Mouse (Mus musculus) CH12.LX (cell line): ENCODE data around the gene Coro2b. TPM values are rescaled to one million over a fixed set of nuclear protein-coding genes. Genes with fewer than 3 reads are reported as not detected.

Experiments
- DNase-seq: peaks from one replicate; pipeline ENCODE4 v3.0.0-alpha.2; 2013; ENCODE audit errors: extremely low read depth
- H3K27ac ChIP-seq: 2 replicates; pipeline ENCODE4 v1.5.1; 2012; ENCODE audit warnings: low read depth, mild to moderate bottlenecking, control low read depth, moderate library complexity; ENCODE audit not compliant: insufficient read depth
- H3K27me3 ChIP-seq: replicated peaks from 2 replicates; pipeline ENCODE3; 2012; ENCODE audit warnings: inconsistent platforms
- H3K36me3 ChIP-seq, 2 experiments: replicated peaks in 1 of 2; 2 replicates each; pipeline versions ENCODE3 to v1.6.1; 2012; ENCODE audit warnings: inconsistent platforms in 1 of 2, low read length in 1 of 2, mild to moderate bottlenecking in 1 of 2, mixed read lengths in 1 of 2, moderate library complexity in 1 of 2; ENCODE audit not compliant: control insufficient read depth in 1 of 2, insufficient read depth in 1 of 2
- H3K4me1 ChIP-seq, 2 experiments: 2 replicates each; pipeline ENCODE4 v1.6.1; 2012; ENCODE audit warnings: inconsistent platforms in 1 of 2, moderate library complexity in 1 of 2; ENCODE audit not compliant: insufficient read depth in 2 of 2, control insufficient read depth in 1 of 2
- H3K4me2 ChIP-seq: 2 replicates; pipeline ENCODE4 v1.6.1; 2012; ENCODE audit warnings: low read depth, mild to moderate bottlenecking, control low read depth; ENCODE audit not compliant: poor library complexity, insufficient read depth, severe bottlenecking
- H3K4me3 ChIP-seq, 3 experiments: fragments of 150-350 bp in 1 of 3; sonication (generic) in 1 of 3; replicated peaks in 1 of 3; 2 replicates each; pipeline versions ENCODE3 to v1.5.1; 2011 to 2012; ENCODE audit warnings: low read depth in 2 of 3, low read length in 2 of 3, mild to moderate bottlenecking in 2 of 3, moderate library complexity in 2 of 3, control low read depth in 1 of 3, improper control_type of control experiment in 1 of 3, inconsistent platforms in 1 of 3, mixed read lengths in 1 of 3; ENCODE audit not compliant: poor library complexity in 1 of 3
- H3K79me2 ChIP-seq: replicated peaks from 2 replicates; pipeline ENCODE4 v1.6.1; 2012; ENCODE audit warnings: mild to moderate bottlenecking, moderate library complexity; ENCODE audit not compliant: control insufficient read depth, poor library complexity, insufficient read depth, severe bottlenecking; ENCODE audit errors: extremely low read depth
- H3K9ac ChIP-seq: 2 replicates; pipeline ENCODE4 v1.6.1; 2012; ENCODE audit warnings: low read depth, mild to moderate bottlenecking, control low read depth, moderate library complexity; ENCODE audit not compliant: insufficient read depth
- H3K9me3 ChIP-seq: replicated peaks from 2 replicates; pipeline ENCODE3; 2012; ENCODE audit warnings: low read length, inconsistent platforms, mixed read lengths
- BHLHE40 ChIP-seq: IDR thresholded peaks from 2 replicates; pipeline ENCODE4 v1.6.1; 2011; ENCODE audit warnings: mild to moderate bottlenecking, low read depth, low read length, improper control_type of control experiment
- CHD1 ChIP-seq: IDR thresholded peaks from 2 replicates; pipeline ENCODE4 v1.6.1; 2012; ENCODE audit warnings: low read depth, low read length, improper control_type of control experiment, inconsistent platforms
- CTCF ChIP-seq, 2 experiments: IDR thresholded peaks in 1 of 2; conservative IDR thresholded peaks in 1 of 2; 2 replicates each; pipeline ENCODE4 v1.5.1; 2011 to 2012; ENCODE audit warnings: low read depth in 2 of 2, low read length in 2 of 2, improper control_type of control experiment in 1 of 2, inconsistent platforms in 1 of 2, mild to moderate bottlenecking in 1 of 2, moderate library complexity in 1 of 2
- E2F4 ChIP-seq: IDR thresholded peaks from 2 replicates; pipeline ENCODE4 v1.6.1; 2011; ENCODE audit warnings: low read depth, low read length, improper control_type of control experiment; ENCODE audit not compliant: insufficient replicate concordance
- ELF1 ChIP-seq: IDR thresholded peaks from 2 replicates; pipeline ENCODE4 v1.6.1; 2014; ENCODE audit warnings: low read depth, mild to moderate bottlenecking, inconsistent platforms, low read length, improper control_type of control experiment
- EP300 ChIP-seq: IDR thresholded peaks from 2 replicates; pipeline ENCODE4 v1.6.1; 2011; ENCODE audit warnings: low read length, improper control_type of control experiment
- ETS1 ChIP-seq: conservative IDR thresholded peaks from 2 replicates; pipeline ENCODE4 v1.6.1; 2012; ENCODE audit warnings: low read depth, mild to moderate bottlenecking, inconsistent platforms, low read length, improper control_type of control experiment, moderate library complexity
- JUN ChIP-seq: IDR thresholded peaks from 2 replicates; pipeline ENCODE4 v1.6.1; 2011; ENCODE audit warnings: low read depth, mild to moderate bottlenecking, low read length, improper control_type of control experiment, moderate library complexity; ENCODE audit not compliant: insufficient read depth
- MAZ ChIP-seq: IDR thresholded peaks from 2 replicates; pipeline ENCODE4 v1.6.1; 2012; ENCODE audit warnings: low read depth, mild to moderate bottlenecking, inconsistent platforms, low read length, improper control_type of control experiment, moderate library complexity
- MXI1 ChIP-seq: IDR thresholded peaks from 2 replicates; pipeline ENCODE4 v1.6.1; 2011; ENCODE audit warnings: mild to moderate bottlenecking, low read depth, low read length, improper control_type of control experiment
- MYC ChIP-seq: IDR thresholded peaks from 2 replicates; pipeline ENCODE4 v1.6.1; 2011; ENCODE audit warnings: low read depth, mild to moderate bottlenecking, improper control_type of control experiment, low read length
- NELFE ChIP-seq: IDR thresholded peaks from 2 replicates; pipeline ENCODE4 v1.6.1; 2011; ENCODE audit warnings: low read depth, low read length, improper control_type of control experiment
- NRF1 ChIP-seq: IDR thresholded peaks from 2 replicates; pipeline ENCODE4 v1.6.1; 2014; ENCODE audit warnings: low read depth, mild to moderate bottlenecking, inconsistent platforms, low read length, improper control_type of control experiment, moderate library complexity
- PAX5 ChIP-seq: IDR thresholded peaks from 2 replicates; pipeline ENCODE4 v1.6.1; 2012; ENCODE audit warnings: low read length, inconsistent platforms, mixed read lengths
- POLR2AphosphoS2 ChIP-seq: IDR thresholded peaks from 2 replicates; pipeline ENCODE4 v1.6.1; 2011; ENCODE audit warnings: low read depth, low read length, improper control_type of control experiment
- RAD21 ChIP-seq: IDR thresholded peaks from 2 replicates; pipeline ENCODE4 v1.6.1; 2011; ENCODE audit warnings: low read depth, mild to moderate bottlenecking, low read length, improper control_type of control experiment, moderate library complexity
- RCOR1 ChIP-seq: conservative IDR thresholded peaks from 2 replicates; pipeline ENCODE4 v1.6.1; 2012; ENCODE audit warnings: low read depth, mild to moderate bottlenecking, inconsistent platforms, low read length, improper control_type of control experiment
- SIN3A ChIP-seq: IDR thresholded peaks from 2 replicates; pipeline ENCODE4 v1.6.1; 2012; ENCODE audit warnings: low read length, improper control_type of control experiment, inconsistent platforms
- SMC3 ChIP-seq: IDR thresholded peaks from 2 replicates; pipeline ENCODE4 v1.6.1; 2011; ENCODE audit warnings: low read depth, low read length, improper control_type of control experiment
- ZMIZ1 ChIP-seq: IDR thresholded peaks from 2 replicates; pipeline ENCODE4 v1.6.1; 2012; ENCODE audit warnings: low read depth, mild to moderate bottlenecking, inconsistent platforms, low read length, improper control_type of control experiment
- dilution Hi-C: fragments of 300-500 bp; cut with MboI; formaldehyde crosslinking; loops from 2 replicates; pipeline ENCODE4 v1.14.3; 2020; ENCODE audit warnings: low sequenced_read_pairs; ENCODE audit not compliant: extremely low pct_unique_long_range_greater_than_20kb, extremely low pct_ligation_motif_present
- in situ Hi-C: fragments of 300-500 bp; cut with MboI; formaldehyde crosslinking; loops from 3 replicates; pipeline ENCODE4 v1.14.3; 2019; ENCODE audit warnings: low sequenced_read_pairs, low pct_ligation_motif_present, low pct_unique_long_range_greater_than_20kb, mixed read lengths
- polyA plus RNA-seq: library from polyadenylated mRNA; unstranded; fragments of >175 nt; gene quantifications from 2 replicates; pipeline ENCODE4 v1.2.1, GENCODE M21; 2012; ENCODE audit warnings: low read depth; ENCODE audit not compliant: insufficient read length
- total RNA-seq, 2 experiments: library from RNA; depleted of rRNA; stranded (reverse); fragments of 300-350 nt in 1 of 2; fragments of >200 nt in 1 of 2; gene quantifications; 2 replicates each; pipeline ENCODE4 v1.2.3; 2012 to 2014

Gene Coro2b
- total and polyA plus RNA-seq, 3 experiments = 0.77 to 3.2 (median 0.85) TPM

DNA sequence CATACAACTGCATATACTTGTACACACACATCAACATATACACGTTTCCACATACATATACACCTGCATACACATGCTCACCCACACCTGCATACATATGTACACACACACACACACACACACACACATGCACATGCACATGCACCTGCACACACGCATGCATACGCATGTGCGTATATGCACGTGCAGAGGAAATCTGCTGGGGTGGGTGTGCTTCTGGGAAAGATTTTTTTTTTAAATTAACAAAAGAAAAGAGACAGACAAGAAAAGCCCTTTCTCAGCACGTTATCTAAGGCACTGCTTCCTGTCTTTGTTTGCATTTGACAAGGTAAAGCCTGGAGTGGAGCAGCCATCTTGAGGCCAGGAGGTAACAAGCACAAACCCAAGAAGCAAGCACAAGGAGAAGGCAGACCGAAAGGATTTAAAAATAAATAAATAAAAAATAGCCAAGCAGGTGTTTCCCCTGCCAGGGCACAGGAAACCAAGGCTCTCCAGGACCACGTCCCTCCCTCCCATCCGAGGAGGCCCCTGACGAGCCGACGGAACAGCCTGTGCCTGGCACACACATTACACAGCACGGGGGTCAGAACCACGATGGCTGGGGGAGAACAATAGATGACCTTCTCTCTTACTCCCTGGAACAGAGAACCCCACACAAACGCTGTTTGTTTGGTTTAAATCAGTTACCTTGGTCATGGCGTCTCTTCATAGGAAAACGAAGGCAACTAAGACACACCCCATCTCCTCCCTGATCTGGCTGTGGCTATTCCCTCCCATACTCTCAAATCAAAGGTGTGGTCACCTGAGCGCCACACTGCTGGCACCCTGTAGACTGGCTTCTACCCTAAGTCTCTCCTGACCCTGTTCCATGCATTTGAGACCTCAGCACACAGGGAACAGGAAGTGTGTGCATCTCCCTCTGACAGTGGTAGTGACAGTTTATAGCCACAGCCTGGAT lies 39.4 kb downstream of the Coro2b start:
- dilution Hi-C loops (no loop called here), in situ Hi-C loops (no loop called here)
- no peak overlapping the region for H3K4me2 ChIP-seq
- no peaks in the 10 kb centered on the region for H3K27me3 ChIP-seq
- no peaks in the 10 kb centered on the region for H3K36me3 ChIP-seq
- DNase-seq = no peak
- no peaks in the 10 kb centered on the region for H3K9me3 ChIP-seq
- no peak overlapping the region for H3K4me3 ChIP-seq
- H3K27ac ChIP-seq = no peak overlapping the region
- no peaks in the 10 kb centered on the region for H3K79me2 ChIP-seq
- no peak overlapping the region for H3K9ac ChIP-seq
- H3K4me1 ChIP-seq = peaks cover 9% of the 10 kb centered on the region in 2 experiments; a peak in 3 of 4 replicates
- TF ChIP-seq ZMIZ1 (no peak), E2F4 (no peak), CTCF (conservative IDR thresholded peaks at IDR 0.05 in 1 of 2, IDR thresholded peaks at IDR 0.05 in 1 of 2; ENCODE audit: low read depth in 2 of 2, low read length in 2 of 2) (no peak), NRF1 (no peak), SMC3 (no peak), MYC (no peak), RAD21 (no peak), CHD1 (no peak), JUN (no peak), POLR2AphosphoS2 (no peak), BHLHE40 (no peak), PAX5 (no peak), MXI1 (no peak), EP300 (no peak), ETS1 (no peak), MAZ (no peak), RCOR1 (no peak), ELF1 (no peak), NELFE (no peak), SIN3A (no peak)
